Mouse (Mus musculus) liver, adult 2 months (tissue): ENCODE results near the gene Tmem120a.

ENCODE experiments used
- CTCF ChIP-seq: fragments of 200-500 bp; IDR thresholded peaks from 2 replicates; pipeline ENCODE4 v1.5.1; 2011; ENCODE audit warnings: low read depth, low read length, control low read depth
- POLR2A ChIP-seq: fragments of 200-500 bp; IDR thresholded peaks from 2 replicates; pipeline ENCODE4 v1.6.1; 2011; ENCODE audit warnings: low read length, control low read depth; ENCODE audit not compliant: insufficient read depth; ENCODE audit errors: extremely low read depth

GRCm38 (mm10) chr5:135723165-135723751 lies 21.0 kb downstream of the Tmem120a start:
- TF ChIP-seq POLR2A, result no peak
- no peak for TF ChIP-seq CTCF
